Mouse (Mus musculus): ENCODE results near the gene Sik1.

DNA sequence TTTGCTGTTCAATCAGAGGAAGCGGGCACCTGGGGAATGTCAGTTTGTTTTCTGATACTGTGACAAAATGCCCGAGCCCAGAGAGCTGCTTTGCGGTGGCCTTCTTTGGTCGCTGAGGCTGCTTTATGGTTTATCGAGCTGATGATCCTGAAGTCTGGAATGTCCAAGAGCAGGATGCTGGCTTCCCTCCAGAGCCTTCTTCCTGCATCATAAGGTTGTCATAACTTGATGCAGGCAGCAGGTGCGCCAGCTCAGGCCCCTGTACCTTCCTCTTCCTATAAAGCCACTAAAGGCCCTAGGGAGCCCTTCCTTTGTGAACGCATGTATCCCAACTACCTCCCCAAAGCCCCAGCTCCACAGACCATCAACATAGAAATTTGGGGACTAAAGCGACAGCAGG, 5.3 kb upstream of the Sik1 start:
- TF ChIP-seq CTCF (IDR thresholded peaks at IDR 0.05; ENCODE audit: insufficient read depth, low read length) (no peak), POLR2A (IDR thresholded peaks at IDR 0.05; ENCODE audit: borderline replicate concordance, extremely low read depth, low read depth, low read length) (no peak)
